Mouse (Mus musculus) MN1 (cell line): ENCODE measurements around the gene Trp53i13.

ENCODE experiments used
- DNase-seq: peaks from one replicate; pipeline ENCODE4 v3.0.0-alpha.2; 2016; ENCODE audit warnings: low spot score

The Trp53i13 gene

GRCm38 (mm10) chr11:77492311-77492871, 23.4 kb downstream of the Trp53i13 start:
- DNase-seq, result no peak

DNA sequence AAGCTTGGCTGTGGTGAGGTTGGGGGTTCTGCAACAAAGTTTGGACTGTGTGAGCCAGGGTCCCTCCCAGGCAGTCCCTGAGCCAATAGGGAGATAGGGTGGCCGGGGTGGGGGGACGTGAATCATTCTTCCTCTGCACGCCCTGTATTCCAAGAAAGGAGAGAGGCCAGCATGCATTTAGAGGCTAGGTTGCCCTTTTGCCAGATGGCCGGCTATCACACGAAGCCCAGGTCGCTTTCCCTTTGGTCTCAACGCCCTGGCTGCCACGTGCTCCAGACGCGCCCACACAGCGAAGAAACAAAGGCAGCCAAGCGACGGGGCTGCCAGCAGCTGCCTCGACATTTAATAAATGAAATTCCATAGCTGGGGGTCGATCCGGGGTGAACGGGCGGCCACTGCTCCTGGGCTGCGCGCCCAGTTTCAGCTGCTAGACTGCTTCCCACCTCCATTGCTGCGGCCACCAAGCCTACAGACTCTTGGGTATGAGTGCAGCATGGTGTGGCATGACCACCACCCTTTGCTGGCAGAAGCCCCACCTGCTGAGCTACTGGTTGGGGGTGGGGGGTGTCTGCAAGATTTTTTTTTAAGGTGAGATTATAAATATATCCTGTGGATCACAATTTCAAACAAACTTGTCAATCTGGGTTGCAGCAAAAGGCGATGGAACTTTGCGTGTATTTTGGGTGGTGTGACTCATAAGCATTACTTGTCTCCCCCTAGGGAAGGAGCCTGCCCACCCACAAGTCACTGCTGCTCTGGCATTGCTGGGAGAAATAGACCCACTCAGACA, 24.1 kb downstream of the Trp53i13 start:
- DNase-seq, result peak; percentile 38

- DNase-seq, result peak; percentile 94
Observed at GRCm38 (mm10) chr11:77491123-77491501, 24.7 kb downstream of the Trp53i13 start.

DNA sequence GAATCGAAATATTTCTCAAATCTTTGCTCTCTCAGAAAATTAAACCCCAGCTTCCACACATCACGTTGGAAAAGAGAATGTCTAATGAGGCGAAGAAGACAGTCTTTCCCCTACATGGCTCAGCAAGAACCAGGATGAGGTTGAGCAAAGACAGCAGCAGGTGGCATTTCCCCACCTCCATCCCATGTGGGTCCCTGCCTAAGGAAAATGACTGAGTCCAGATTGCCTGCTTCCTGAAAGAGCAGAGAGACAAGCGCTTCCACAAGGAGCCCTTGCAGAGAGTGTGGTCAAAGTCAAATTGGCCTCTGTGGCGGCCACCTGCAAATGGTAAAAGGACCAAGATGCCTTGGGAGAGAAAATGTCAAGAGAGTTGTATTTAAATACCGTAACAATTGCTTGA, 25.3 kb downstream of the Trp53i13 start:
- DNase-seq, result peak; percentile 37

GRCm38 (mm10) chr11:77489591-77490235, 26.1 kb downstream of the Trp53i13 start, which contains the start of gene Ankrd13b:
Gene Ankrd13b (minus strand): TSS chr11:77489678.
- DNase-seq, result peak; percentile 80

DNA sequence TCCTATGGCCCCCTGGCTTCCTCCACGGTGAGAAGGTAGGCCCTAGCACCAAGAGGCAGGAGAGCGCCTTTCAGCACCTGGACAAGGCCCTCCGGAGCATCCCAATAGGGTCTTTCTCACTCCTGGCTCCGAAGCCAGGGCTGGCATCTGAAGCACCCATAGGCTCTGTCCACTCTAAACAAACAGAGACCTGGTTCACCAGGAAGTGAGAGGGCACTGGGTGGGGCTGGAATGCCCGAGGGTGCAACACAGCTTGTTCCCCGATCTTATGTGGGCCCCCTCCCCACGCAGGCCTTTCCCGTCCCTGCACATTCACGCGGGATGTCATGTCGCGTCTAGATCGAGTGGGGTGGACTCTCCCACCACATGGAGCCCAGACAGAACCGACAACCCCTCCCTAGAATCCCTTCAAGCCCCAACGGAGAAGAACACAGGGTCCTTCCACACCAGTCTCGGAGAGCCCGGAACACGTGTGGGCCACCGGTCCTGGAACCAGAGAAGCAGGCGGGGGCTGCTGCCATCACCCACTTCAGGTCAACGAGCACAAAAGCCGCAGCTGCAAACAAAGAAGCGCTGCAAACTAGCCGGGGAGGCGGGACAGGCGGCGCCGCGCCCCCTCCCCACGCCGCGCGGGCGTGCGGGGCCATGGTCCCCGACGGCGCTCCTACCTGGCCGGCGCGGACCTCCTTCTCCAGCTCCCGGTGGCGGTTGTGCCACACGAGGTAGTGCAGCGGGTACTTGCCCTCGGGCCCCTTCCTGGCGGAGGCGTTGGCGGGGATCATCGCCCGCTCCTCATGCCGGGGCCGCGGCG, 26.8 kb downstream of the Trp53i13 start:
- peak; percentile 30 for DNase-seq

GRCm38 (mm10) chr11:77486798-77487197, 29.0 kb downstream of the Trp53i13 start:
- peak; percentile 73 for DNase-seq

- DNase-seq, result no peak
Observed at GRCm38 (mm10) chr11:77485229-77485628, 30.6 kb downstream of the Trp53i13 start.

DNA sequence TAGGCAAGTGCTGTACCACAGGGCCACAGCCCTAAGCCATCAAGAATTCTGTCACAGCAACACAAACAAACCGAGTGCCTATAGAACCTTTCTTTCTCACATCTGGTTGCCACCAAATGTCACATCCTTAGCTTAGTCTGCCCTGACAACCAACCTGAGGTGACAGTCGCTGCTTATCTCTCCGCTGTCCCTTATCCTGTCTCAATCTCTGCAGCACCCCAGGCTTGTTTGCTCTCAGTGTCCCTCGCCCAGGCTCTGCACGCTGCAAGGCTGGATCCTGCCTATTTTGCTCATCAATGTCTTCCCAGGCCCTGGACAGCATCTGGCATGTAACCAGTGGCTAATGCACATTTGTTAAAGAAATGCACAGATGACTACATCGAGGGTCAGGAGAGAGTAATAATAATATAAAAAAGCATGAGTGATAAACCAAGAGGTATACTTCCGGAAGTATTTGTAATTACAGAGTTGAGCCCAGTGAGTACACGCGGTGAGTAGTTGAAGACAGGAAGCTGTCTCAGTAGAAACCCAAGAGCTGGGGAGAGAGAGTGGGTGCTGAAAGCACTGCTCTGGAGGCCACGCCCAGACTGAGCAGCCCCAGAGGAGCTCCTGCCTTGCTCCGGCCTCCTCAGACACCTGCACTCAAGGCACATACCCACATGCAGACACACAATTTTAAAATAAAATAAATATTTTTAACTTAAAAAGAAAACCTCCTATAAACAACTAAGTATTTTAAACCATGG, 32.1 kb downstream of the Trp53i13 start:
- DNase-seq, result no peak

- no peak for DNase-seq
Observed at GRCm38 (mm10) chr11:77483043-77483442, 32.7 kb downstream of the Trp53i13 start.

- no peak for DNase-seq
Observed at GRCm38 (mm10) chr11:77476895-77477294, 38.9 kb downstream of the Trp53i13 start.

DNA sequence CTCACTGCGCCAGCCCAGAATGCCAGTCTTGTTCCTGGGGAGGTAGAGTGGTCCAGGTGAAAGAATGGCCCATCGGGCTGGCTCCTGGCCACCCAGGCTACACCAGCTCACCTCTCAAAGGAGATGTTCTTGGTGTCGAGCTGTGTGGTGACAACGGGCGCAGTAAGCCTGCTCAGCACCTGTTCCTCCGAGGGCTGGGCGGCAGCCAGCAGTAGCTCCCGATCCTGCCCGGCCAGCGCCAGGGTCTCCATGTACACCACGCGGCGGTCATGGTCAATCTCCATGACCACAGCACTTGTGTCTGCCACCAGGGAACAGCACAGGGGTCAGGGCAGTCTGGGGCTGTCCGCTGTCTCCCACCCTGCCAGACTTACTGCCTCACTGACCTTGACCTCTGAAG, 39.6 kb downstream of the Trp53i13 start:
- DNase-seq, result no peak

DNA sequence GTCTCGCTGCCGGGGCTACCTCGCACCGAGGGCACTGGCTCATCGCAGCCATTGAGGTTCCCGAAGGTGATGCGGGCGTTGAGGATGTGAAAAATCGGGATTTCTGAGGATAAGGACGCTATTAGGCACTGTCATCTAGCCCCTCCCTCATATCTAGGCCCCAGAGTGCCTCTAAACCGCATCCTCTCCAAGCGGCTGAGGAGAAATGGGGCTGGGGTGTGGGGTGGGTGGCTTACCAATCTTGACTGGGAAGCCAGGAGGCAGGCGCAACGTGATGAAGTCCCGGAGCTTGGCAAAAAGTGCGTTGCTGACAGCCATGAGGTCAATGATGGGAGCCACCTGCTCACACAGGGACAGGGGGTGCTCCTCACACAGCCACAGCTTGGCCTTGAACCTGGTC, 43.0 kb downstream of the Trp53i13 start:
- no peak for DNase-seq

DNA sequence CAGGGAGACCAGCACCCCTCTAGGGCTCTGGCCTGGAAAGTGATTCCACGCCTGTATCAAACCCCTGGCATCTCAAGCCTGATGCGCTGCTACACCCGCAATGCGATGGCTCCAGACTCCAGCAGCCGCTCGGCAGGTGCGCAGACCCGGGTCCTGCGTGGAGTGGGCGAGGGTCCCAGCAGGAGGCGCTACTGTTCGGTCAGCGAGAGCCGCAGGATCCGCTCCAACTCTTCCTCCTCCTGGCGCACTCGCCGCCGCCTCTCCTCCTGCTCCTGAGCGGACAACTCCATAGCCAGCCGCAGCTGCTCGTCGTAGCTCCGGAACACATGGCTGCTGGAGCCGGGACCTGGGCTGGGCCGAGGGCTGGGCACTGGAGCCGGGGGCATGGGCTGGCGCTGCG, 44.4 kb downstream of the Trp53i13 start:
- DNase-seq, result no peak

GRCm38 (mm10) chr11:77468397-77468796, 47.4 kb downstream of the Trp53i13 start:
- DNase-seq, result no peak

- peak; percentile 52 for DNase-seq
Observed at GRCm38 (mm10) chr11:77467784-77468183, 48.0 kb downstream of the Trp53i13 start.

GRCm38 (mm10) chr11:77467157-77467556, 48.6 kb downstream of the Trp53i13 start:
- peak; percentile 42 for DNase-seq

DNA sequence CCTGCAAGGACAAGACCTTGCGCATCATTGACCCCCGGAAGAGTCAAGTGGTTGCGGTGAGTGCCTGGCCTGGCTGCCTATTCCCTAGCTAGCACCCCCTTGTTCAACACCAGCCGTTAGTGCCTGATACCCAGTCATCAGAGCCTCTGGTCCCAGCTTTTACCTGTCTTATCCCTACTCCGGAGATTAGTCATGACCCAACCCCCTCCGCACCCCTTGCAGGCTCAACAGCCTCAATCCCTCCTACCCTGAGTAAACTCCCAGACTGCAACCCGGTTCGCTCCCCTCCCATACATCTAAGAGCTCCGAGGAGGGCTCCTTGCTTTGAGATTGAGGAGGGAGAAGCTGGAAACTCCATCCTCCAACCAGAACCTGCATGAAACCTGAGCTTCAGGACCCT, 49.2 kb downstream of the Trp53i13 start:
- DNase-seq, result no peak

DNA sequence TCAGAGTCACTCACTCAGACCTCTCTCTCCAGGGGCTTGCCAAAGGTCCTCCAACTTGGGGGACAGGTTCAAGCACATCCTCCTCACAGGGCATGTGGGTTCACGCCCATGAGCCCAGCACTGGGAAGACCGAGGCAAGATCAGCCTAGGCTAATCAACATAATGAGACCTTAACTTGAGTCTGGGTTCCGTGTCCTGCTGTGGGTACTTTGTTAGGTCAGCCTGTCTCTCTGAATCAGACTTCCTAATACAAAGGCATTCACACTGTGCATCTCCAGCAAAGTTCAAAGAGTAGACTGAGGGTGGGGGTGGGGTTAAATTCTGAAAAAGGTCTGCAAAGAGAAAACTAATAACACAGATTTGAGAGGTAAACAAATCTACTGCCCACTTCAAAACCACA, 50.7 kb downstream of the Trp53i13 start:
- no peak for DNase-seq

DNA sequence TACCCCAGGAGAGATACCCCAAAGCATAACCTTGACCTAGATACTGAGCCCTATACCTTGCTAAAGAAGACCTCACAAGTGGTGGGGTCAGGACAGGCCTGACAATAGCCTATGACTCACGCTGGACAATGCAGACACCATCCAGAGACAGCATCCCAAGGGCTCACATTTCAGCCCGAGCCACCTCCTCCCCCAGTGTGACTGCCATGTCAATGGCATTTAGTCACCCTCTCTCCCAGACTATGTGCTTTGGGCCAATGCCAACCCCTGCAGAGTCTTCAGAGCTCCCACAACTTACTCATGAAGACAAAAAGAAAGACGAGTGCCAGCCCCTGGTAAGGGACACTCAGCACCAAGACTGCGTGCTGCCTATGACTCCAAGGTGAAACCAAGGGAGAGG, 51.1 kb downstream of the Trp53i13 start:
- peak; percentile 70 for DNase-seq

DNA sequence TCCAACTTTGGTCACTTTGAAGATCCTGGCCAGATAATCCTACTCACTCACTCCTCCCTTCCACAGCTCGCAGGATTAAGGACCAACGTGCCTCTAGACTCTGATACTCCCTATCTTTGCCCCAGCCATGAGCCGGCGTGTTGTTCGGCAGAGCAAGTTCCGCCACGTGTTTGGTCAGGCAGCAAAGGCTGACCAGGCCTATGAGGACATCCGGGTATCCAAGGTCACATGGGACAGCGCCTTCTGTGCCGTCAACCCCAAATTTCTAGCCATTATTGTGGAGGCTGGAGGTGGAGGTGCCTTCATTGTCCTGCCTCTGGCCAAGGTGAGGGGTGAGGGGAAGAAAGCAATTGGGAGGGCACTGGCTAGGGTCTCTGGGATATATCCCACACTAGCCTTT, 52.0 kb downstream of the Trp53i13 start:
- no peak for DNase-seq

GRCm38 (mm10) chr11:77463101-77463445, 52.7 kb downstream of the Trp53i13 start:
- no peak for DNase-seq
